ENCODE assay signal across 8 mouse cellular contexts in genomic region chr17:17567071-17567470, GRCm38 (mm10). TPM values are rescaled to one million over a fixed set of nuclear protein-coding genes. Genes with fewer than 3 reads are reported as not detected.
A peak's percentile ranks its signal among the peaks of the same experiment; 100 is the strongest.
DNase-seq lines count a peak whose midpoint lies in the region; ATAC-seq and TF ChIP-seq lines count a peak whose summit lies in the region.

No protein-coding gene starts in this region.

- H3K9ac ChIP-seq in hindbrain, postnatal 0 days (replicated peaks; ENCODE audit: low read length), result no peak overlapping the region
- H3K9ac ChIP-seq in intestine, embryonic 16.5 days (ENCODE audit: low read depth, low read length), result no peak overlapping the region

- DNase-seq in adrenal gland, postnatal 14 days, result peak; percentile 14
- DNase-seq in adrenal gland, adult 18-20 months (ENCODE audit: low spot score in 2 of 2), result no peak
- no peak for DNase-seq in left cerebral cortex, adult 2 months (ENCODE audit: extremely low spot score in 1 of 2, low spot score in 2 of 2)
- DNase-seq in left cerebral cortex, postnatal 36 days (ENCODE audit: low spot score in 2 of 2), result no peak
- DNase-seq in hindbrain, postnatal 0 days (ENCODE audit: low spot score), result peak; percentile 81
- peak; percentile 29 for DNase-seq in telencephalon, adult 2 months (ENCODE audit: low read depth, low spot score)

- 55% methylated on average over 3 of the region's 3 CpGs for WGBS in hindbrain, postnatal 0 days
- WGBS in intestine, embryonic 16.5 days, result 46% methylated on average over 3 of the region's 3 CpGs

- ATAC-seq in activated CD4-positive, CD25-positive, alpha-beta regulatory T cell, adult 4 months, result peak; percentile 80
- peak; percentile 51; the same call in 1 of the 2 replicates for ATAC-seq in hindbrain, postnatal 0 days
- ATAC-seq in intestine, embryonic 16.5 days, result no peak

- TF ChIP-seq CTCF in left cerebral cortex, adult 2 months (IDR thresholded peaks at IDR 0.05), result peak; percentile 79
- peak; percentile 61 for TF ChIP-seq CTCF in hindbrain, postnatal 0 days (IDR thresholded peaks at IDR 0.05; ENCODE audit: low read depth)

- H3K4me1 ChIP-seq in hindbrain, postnatal 0 days (ENCODE audit: insufficient read depth, low read length), result no peaks in the 10 kb centered on the region
- no peaks in the 10 kb centered on the region for H3K4me1 ChIP-seq in intestine, embryonic 16.5 days (ENCODE audit: control insufficient read depth, insufficient read depth, low read length)

- H3K9me3 ChIP-seq in hindbrain, postnatal 0 days (ENCODE audit: low read length), result no peaks in the 10 kb centered on the region
- H3K9me3 ChIP-seq in intestine, embryonic 16.5 days (ENCODE audit: control insufficient read depth, low read length), result no peaks in the 10 kb centered on the region

- peaks cover 2% of the 10 kb centered on the region; the same call in 1 of the 2 replicates for H3K36me3 ChIP-seq in hindbrain, postnatal 0 days (ENCODE audit: insufficient read depth, low read length)
- peaks cover 2% of the 10 kb centered on the region; the same call in 1 of the 2 replicates for H3K36me3 ChIP-seq in intestine, embryonic 16.5 days (ENCODE audit: control insufficient read depth, insufficient read depth, low read length)

- intact Hi-C loops in left cerebral cortex, adult 2 months (cut with DNase I), result loop anchor here (10.0 kb wide), 1 partner anchor 172 kb away; no protein-coding TSS in a partner anchor
- intact Hi-C loops in left cerebral cortex, postnatal 36 days (cut with DNase I), result loop anchor here (10.0 kb wide), 1 partner anchor 172 kb away; no protein-coding TSS in a partner anchor

- no peaks in the 10 kb centered on the region for H3K27me3 ChIP-seq in hindbrain, postnatal 0 days (ENCODE audit: insufficient read depth, low read length)
- H3K27me3 ChIP-seq in intestine, embryonic 16.5 days (replicated peaks; ENCODE audit: control insufficient read depth, insufficient read depth, low read length), result no peaks in the 10 kb centered on the region

- no peak overlapping the region for H3K27ac ChIP-seq in left cerebral cortex, adult 2 months
- no peak overlapping the region for H3K27ac ChIP-seq in hindbrain, postnatal 0 days
- no peak overlapping the region for H3K27ac ChIP-seq in intestine, embryonic 16.5 days (ENCODE audit: low read length)

- H3K4me3 ChIP-seq in left cerebral cortex, adult 2 months, result no peak overlapping the region
- H3K4me3 ChIP-seq in hindbrain, postnatal 0 days (ENCODE audit: low read length), result no peak overlapping the region
- H3K4me3 ChIP-seq in intestine, embryonic 16.5 days (ENCODE audit: low read length), result no peak overlapping the region

- H3K4me2 ChIP-seq in hindbrain, postnatal 0 days (ENCODE audit: low read depth, low read length), result no peak overlapping the region
- no peak overlapping the region for H3K4me2 ChIP-seq in intestine, embryonic 16.5 days (ENCODE audit: low read depth, low read length)

RNA-seq across cellular contexts. Expression of gene Lnpep, which starts 57.8 kb away (rescaled TPM):
- total RNA-seq in adrenal gland, postnatal 14 days (2021), result 120 and 123 TPM in 2 replicates
- total RNA-seq in adrenal gland, adult 18-20 months (2021), result 100 to 1,000 TPM in 1 of 2 experiments, 10 to 100 TPM in 1; 93.4 to 111 TPM
- 100 to 1,000 TPM; 101 to 126 TPM for total RNA-seq in left cerebral cortex, adult 2 months (2021)
- total RNA-seq in left cerebral cortex, postnatal 36 days (2021), result 100 to 1,000 TPM; 102 to 103 TPM
- polyA plus RNA-seq in activated CD4-positive, CD25-positive, alpha-beta regulatory T cell, adult 4 months (2017; shearing (Covaris generic)), result 10 to 100 TPM; 31.8 to 33.2 TPM
- 21.0 and 23.4 TPM in 2 replicates for total RNA-seq in hindbrain, postnatal 0 days (2014; rRNA removed)
- 7.4 and 7.8 TPM in 2 replicates for polyA plus RNA-seq in hindbrain, postnatal 0 days (2015; fragmentation: Nextera tagmentation; extraction: Ambion mirVana)
- polyA plus RNA-seq in intestine, embryonic 16.5 days (2015; fragmentation: Nextera tagmentation; extraction: Ambion mirVana), result 5.9 and 6.2 TPM in 2 replicates

Comparison
In these comparisons a context has a peak if more than half of its experiments do, and no peak if none do; other contexts are left out.
1. DNase-seq: peak in adrenal gland, postnatal 14 days (single experiment), hindbrain, postnatal 0 days (single experiment) and telencephalon, adult 2 months (single experiment); none in adrenal gland, adult 18-20 months (0 of 2), left cerebral cortex, adult 2 months (0 of 2) and left cerebral cortex, postnatal 36 days (0 of 2).